Mouse (Mus musculus) heart, postnatal 0 days (tissue): ENCODE measurements around the gene Klhl28. TPM values are rescaled to one million over a fixed set of nuclear protein-coding genes. Genes with fewer than 3 reads are reported as not detected.

Source experiments
- ATAC-seq: fragments of 200-750 bp; cut with Nextera tagmentation; 2 replicates; pipeline ENCODE4 v1.8.0; 2017; ENCODE audit warnings: low read depth, moderate number of reproducible peaks, moderate library complexity; ENCODE audit not compliant: insufficient read depth
- DNase-seq: peaks from one replicate; pipeline ENCODE4 v3.0.0-alpha.2; 2016; ENCODE audit warnings: low spot score
- H3K27ac ChIP-seq: fragments of 300-500 bp; sonication (generic); 2 replicates; pipeline ENCODE4 v1.5.1; 2014; ENCODE audit warnings: low read depth, mild to moderate bottlenecking
- H3K27me3 ChIP-seq: fragments of 300-500 bp; sonication (generic); 2 replicates; pipeline ENCODE4 v1.6.1; 2014; ENCODE audit warnings: low read length, mixed read lengths; ENCODE audit not compliant: control insufficient read depth, insufficient read depth
- H3K36me3 ChIP-seq: fragments of 300-500 bp; sonication (generic); replicated peaks from 2 replicates; pipeline ENCODE4 v1.6.1; 2014; ENCODE audit warnings: low read length, mixed read lengths; ENCODE audit not compliant: control insufficient read depth, insufficient read depth
- H3K4me1 ChIP-seq: fragments of 300-500 bp; sonication (generic); 2 replicates; pipeline ENCODE4 v1.6.1; 2014; ENCODE audit warnings: antibody characterized with exemption; ENCODE audit not compliant: control insufficient read depth, insufficient read depth
- H3K4me2 ChIP-seq: fragments of 300-500 bp; sonication (generic); 2 replicates; pipeline ENCODE4 v1.6.1; 2014; ENCODE audit warnings: low read depth, mild to moderate bottlenecking, low read length, moderate library complexity
- H3K4me3 ChIP-seq: fragments of 300-500 bp; sonication (generic); 2 replicates; pipeline ENCODE4 v1.5.1; 2014; ENCODE audit warnings: low read depth, low read length
- H3K9ac ChIP-seq: fragments of 300-500 bp; sonication (generic); replicated peaks from 2 replicates; pipeline ENCODE4 v1.6.1; 2014; ENCODE audit warnings: low read depth, low read length, mixed read lengths
- H3K9me3 ChIP-seq: fragments of 300-500 bp; sonication (generic); replicated peaks from 2 replicates; pipeline ENCODE4 v1.6.1; 2016; ENCODE audit warnings: low read length; ENCODE audit not compliant: control insufficient read depth
- CTCF ChIP-seq: IDR thresholded peaks from 2 replicates; pipeline ENCODE4 v1.5.1; 2016; ENCODE audit warnings: antibody characterized with exemption, control low read depth, low read depth
- EP300 ChIP-seq: IDR thresholded peaks from 2 replicates; pipeline ENCODE4 v1.6.1; 2016; ENCODE audit warnings: antibody characterized with exemption, low read depth
- WGBS: fragments of 180-500 bp; shearing (Covaris S2); extraction: QIAGEN DNeasy Blood & Tissue Kit; methylation state at CpG from one replicate; pipeline ENCODE4 v1.1.7; 2014; 5-methylcytosine and 5-hydroxymethylcytosine counted together
- polyA plus RNA-seq: library from polyadenylated mRNA; unstranded; fragments of >200 nt; fragmentation: Nextera tagmentation; extraction: Ambion mirVana; gene quantifications from 2 replicates; pipeline ENCODE4 v1.2.1, GENCODE M21; 2015
- total RNA-seq: library from RNA; depleted of rRNA; stranded (reverse); fragments of >200 nt; gene quantifications from 2 replicates; pipeline ENCODE4 v1.2.3, GENCODE M21; 2014; ENCODE audit warnings: low replicate concordance

Klhl28 gene
- total and polyA plus RNA-seq, 2 experiments from 2014 or later = 9.2 to 9.5 TPM

GRCm38 (mm10) chr12:64966101-64966631 lies 832 bp upstream of the Klhl28 start:
- peak overlapping the region; percentile 99 for H3K9ac ChIP-seq
- ATAC-seq = peak; percentile 19
- H3K4me1 ChIP-seq = peaks cover 24% of the 10 kb centered on the region
- no peaks in the 10 kb centered on the region for H3K36me3 ChIP-seq
- peak overlapping the region; percentile 98 for H3K27ac ChIP-seq
- TF ChIP-seq EP300 (no peak), CTCF (no peak)
- WGBS = under 1% methylated on average over 43 of the region's 44 CpGs
- peak overlapping the region; percentile 97 for H3K4me2 ChIP-seq
- H3K27me3 ChIP-seq = no peaks in the 10 kb centered on the region
- peak overlapping the region; percentile 100 for H3K4me3 ChIP-seq
- peak; percentile 30 for DNase-seq
- no peaks in the 10 kb centered on the region for H3K9me3 ChIP-seq

- 5% methylated on average over 4 of the region's 4 CpGs for WGBS
- peak overlapping the region; percentile 69 for H3K9ac ChIP-seq
- DNase-seq (no peak), ATAC-seq (no peak)
- no peaks in the 10 kb centered on the region for H3K9me3 ChIP-seq
- H3K4me1 ChIP-seq = peaks cover 13% of the 10 kb centered on the region
- peak overlapping the region; percentile 100 for H3K4me3 ChIP-seq
- peak overlapping the region; percentile 72 for H3K4me2 ChIP-seq
- H3K36me3 ChIP-seq = no peaks in the 10 kb centered on the region
- no peaks in the 10 kb centered on the region for H3K27me3 ChIP-seq
- no peak for TF ChIP-seq EP300
- TF ChIP-seq CTCF = no peak
- peak overlapping the region; percentile 79; the same call in 1 of the 2 replicates for H3K27ac ChIP-seq
Measured at GRCm38 (mm10) chr12:64964560-64964959, 774 bp downstream of the Klhl28 start.

- Histone ChIP-seq H3K9me3 (no peaks in the 10 kb centered on the region), H3K36me3 (no peaks in the 10 kb centered on the region)
- DNase-seq = no peak
Measured at GRCm38 (mm10) chr12:64937493-64937892, 27.8 kb downstream of the Klhl28 start.

GRCm38 (mm10) chr12:64917578-64918471 lies 47.5 kb downstream of the Klhl28 start, which contains the start of gene Gm527:
Gene Gm527, plus strand, starts transcription at chr12:64917906.
- H3K27me3 ChIP-seq = no peaks in the 10 kb centered on the region
- no peak for TF ChIP-seq CTCF
- TF ChIP-seq EP300 = no peak
- H3K9me3 ChIP-seq = no peaks in the 10 kb centered on the region
- H3K4me3 ChIP-seq = peak within 1 kb of the TSS; percentile 86
- under 1% methylated on average over 78 of the region's 93 CpGs for WGBS
- ATAC-seq (peak; percentile 100), DNase-seq (peak; percentile 96)
- no peaks in the 10 kb centered on the region for H3K36me3 ChIP-seq
- 0 out of 2 replicates have a peak, but pooled peaks cover 4% of the 10 kb centered on the region for H3K4me1 ChIP-seq
- H3K9ac ChIP-seq = peak within 1 kb of the TSS; percentile 67
- H3K4me2 ChIP-seq = peak within 1 kb of the TSS; percentile 84
- H3K27ac ChIP-seq = peak within 1 kb of the TSS; percentile 43

More at GRCm38 (mm10) chr12:64937493-64937892, 27.8 kb downstream of the Klhl28 start:
- no peak overlapping the region for H3K4me2 ChIP-seq
- H3K4me3 ChIP-seq = no peak overlapping the region
- no peak for ATAC-seq
- TF ChIP-seq EP300 = no peak
- peak; percentile 47 for TF ChIP-seq CTCF
- H3K27ac ChIP-seq = no peak overlapping the region
- H3K4me1 ChIP-seq = no peaks in the 10 kb centered on the region
- H3K27me3 ChIP-seq = no peaks in the 10 kb centered on the region
- no peak overlapping the region for H3K9ac ChIP-seq
- 69% methylated on average over 2 of the region's 2 CpGs for WGBS

GRCm38 (mm10) chr12:64916735-64917134 lies 48.6 kb downstream of the Klhl28 start:
- TF ChIP-seq EP300 = no peak
- no peak for TF ChIP-seq CTCF
- Histone ChIP-seq H3K36me3 (no peaks in the 10 kb centered on the region), H3K9ac (no peak overlapping the region), H3K4me3 (no peak overlapping the region), H3K4me1 (0 out of 2 replicates have a peak, but pooled peaks cover 4% of the 10 kb centered on the region), H3K27ac (no peak overlapping the region), H3K9me3 (no peaks in the 10 kb centered on the region), H3K27me3 (no peaks in the 10 kb centered on the region), H3K4me2 (no peak overlapping the region)
- DNase-seq (no peak), ATAC-seq (no peak)
